ENCODE assay signal across 8 mouse cellular contexts in genomic region chr2:71981343-71981851, GRCm38 (mm10). TPM values are rescaled to one million over a fixed set of nuclear protein-coding genes. Genes with fewer than 3 reads are reported as not detected.
A peak's percentile ranks its signal among the peaks of the same experiment; 100 is the strongest.
DNase-seq lines count a peak whose midpoint lies in the region; ATAC-seq and TF ChIP-seq lines count a peak whose summit lies in the region.

No protein-coding gene starts in this region.

- H3K36me3 ChIP-seq in testis, adult 2 months (ENCODE audit: control insufficient read depth, insufficient read depth, low read length): no peaks in the 10 kb centered on the region
- no peaks in the 10 kb centered on the region for H3K36me3 ChIP-seq in hindbrain, postnatal 0 days (ENCODE audit: insufficient read depth, low read length)
- no peaks in the 10 kb centered on the region for H3K36me3 ChIP-seq in neural tube, embryonic 12.5 days

- H3K27ac ChIP-seq in testis, adult 2 months (ENCODE audit: control insufficient read depth, insufficient read depth, low read depth, low read length): no peak overlapping the region
- H3K27ac ChIP-seq in hindbrain, postnatal 0 days: peak overlapping the region; percentile 89
- H3K27ac ChIP-seq in neural tube, embryonic 12.5 days: no peak overlapping the region

- H3K4me1 ChIP-seq in testis, adult 2 months (ENCODE audit: control insufficient read depth, insufficient read depth, low read length): peaks cover 9% of the 10 kb centered on the region
- H3K4me1 ChIP-seq in hindbrain, postnatal 0 days (ENCODE audit: insufficient read depth, low read length): peaks cover 12% of the 10 kb centered on the region
- H3K4me1 ChIP-seq in neural tube, embryonic 12.5 days: peaks cover 7% of the 10 kb centered on the region; the same call in 1 of the 2 replicates

- no peaks in the 10 kb centered on the region; the same call in 1 of the 2 replicates for H3K27me3 ChIP-seq in testis, adult 2 months (ENCODE audit: control insufficient read depth, insufficient read depth, low read length)
- H3K27me3 ChIP-seq in hindbrain, postnatal 0 days (ENCODE audit: insufficient read depth, low read length): no peaks in the 10 kb centered on the region
- H3K27me3 ChIP-seq in neural tube, embryonic 12.5 days (replicated peaks): peaks cover 14% of the 10 kb centered on the region

- DNase-seq in embryo, embryonic 9.5 days (ENCODE audit: extremely low spot score): peak; percentile 15
- no peak for DNase-seq in embryo, embryonic 10 days (ENCODE audit: low spot score)
- DNase-seq in testis, postnatal 10 days (ENCODE audit: low spot score): no peak
- peak; percentile 20 for DNase-seq in hindbrain, postnatal 0 days (ENCODE audit: low spot score)
- DNase-seq in B cell, adult 2 months: no peak

- no peaks in the 10 kb centered on the region for H3K9me3 ChIP-seq in hindbrain, postnatal 0 days (ENCODE audit: low read length)
- no peaks in the 10 kb centered on the region for H3K9me3 ChIP-seq in neural tube, embryonic 12.5 days

- H3K4me2 ChIP-seq in hindbrain, postnatal 0 days (ENCODE audit: low read depth, low read length): peak overlapping the region; percentile 91
- peak overlapping the region; percentile 91 for H3K4me2 ChIP-seq in neural tube, embryonic 12.5 days (replicated peaks)

- TF ChIP-seq CTCF in testis, adult 2 months (IDR thresholded peaks at IDR 0.05; ENCODE audit: control insufficient read depth, insufficient read depth, insufficient replicate concordance, low read depth, low read length): no peak
- TF ChIP-seq CTCF in hindbrain, postnatal 0 days (IDR thresholded peaks at IDR 0.05; ENCODE audit: low read depth): no peak

- 7% methylated on average over 18 of the region's 24 CpGs for WGBS in hindbrain, postnatal 0 days
- 8% methylated on average over 24 of the region's 24 CpGs for WGBS in neural tube, embryonic 12.5 days

- no peak for TF ChIP-seq POLR2A in testis, adult 2 months (IDR thresholded peaks at IDR 0.05; ENCODE audit: control insufficient read depth, low read depth, low read length)

- peak overlapping the region; percentile 78 for H3K4me3 ChIP-seq in testis, adult 2 months (ENCODE audit: control insufficient read depth, low read depth, low read length)
- peak overlapping the region; percentile 64 for H3K4me3 ChIP-seq in hindbrain, postnatal 0 days (ENCODE audit: low read length)
- peak overlapping the region; percentile 58 for H3K4me3 ChIP-seq in neural tube, embryonic 12.5 days

- ATAC-seq in hindbrain, postnatal 0 days: peak; percentile 78
- ATAC-seq in neural tube, embryonic 12.5 days (ENCODE audit: low FRiP score, low read depth): peak; percentile 33
- ATAC-seq in inflammation-experienced regulatory T-cells, adult 6 months: no peak

- peak overlapping the region; percentile 95 for H3K9ac ChIP-seq in hindbrain, postnatal 0 days (replicated peaks; ENCODE audit: low read length)
- peak overlapping the region; percentile 67 for H3K9ac ChIP-seq in neural tube, embryonic 12.5 days

RNA-seq across cellular contexts. Expression of gene Rapgef4, which starts 0.4 kb away (rescaled TPM):
- polyA plus RNA-seq in testis, adult 2 months (2012; rRNA removed): 4.0 and 8.1 TPM in 2 replicates
- total RNA-seq in hindbrain, postnatal 0 days (2014; rRNA removed): 55.2 and 104 TPM in 2 replicates
- 42.5 and 47.3 TPM in 2 replicates for polyA plus RNA-seq in hindbrain, postnatal 0 days (2015; fragmentation: Nextera tagmentation; extraction: Ambion mirVana)
- 19.1 and 24.0 TPM in 2 replicates for polyA plus RNA-seq in neural tube, embryonic 12.5 days (2016; fragmentation: Nextera tagmentation; extraction: Ambion mirVana)
- polyA plus RNA-seq in inflammation-experienced regulatory T-cells, adult 6 months (2017; shearing (Covaris generic)): 1 to 10 TPM in 2 of 3 experiments, under 1 TPM in 1; 0.87 to 8.7 (median 8.6) TPM

Comparison
In these comparisons a context has a peak if more than half of its experiments do, and no peak if none do; other contexts are left out.
1. DNase-seq: peak in embryo, embryonic 9.5 days (single experiment) and hindbrain, postnatal 0 days (single experiment); none in embryo, embryonic 10 days (single experiment), testis, postnatal 10 days (single experiment) and B cell, adult 2 months (0 of 2).
2. Peak in every context shown above with its lines, with median percentiles within 50 percentile points of each other: H3K4me3 ChIP-seq.